Mouse (Mus musculus): ENCODE measurements around the gene Stx19.

Gene Stx19

GRCm38 (mm10) chr16:62852464-62853252, 38.2 kb downstream of the Stx19 start:
- no peak for DNase-seq (ENCODE audit: low spot score)

DNA sequence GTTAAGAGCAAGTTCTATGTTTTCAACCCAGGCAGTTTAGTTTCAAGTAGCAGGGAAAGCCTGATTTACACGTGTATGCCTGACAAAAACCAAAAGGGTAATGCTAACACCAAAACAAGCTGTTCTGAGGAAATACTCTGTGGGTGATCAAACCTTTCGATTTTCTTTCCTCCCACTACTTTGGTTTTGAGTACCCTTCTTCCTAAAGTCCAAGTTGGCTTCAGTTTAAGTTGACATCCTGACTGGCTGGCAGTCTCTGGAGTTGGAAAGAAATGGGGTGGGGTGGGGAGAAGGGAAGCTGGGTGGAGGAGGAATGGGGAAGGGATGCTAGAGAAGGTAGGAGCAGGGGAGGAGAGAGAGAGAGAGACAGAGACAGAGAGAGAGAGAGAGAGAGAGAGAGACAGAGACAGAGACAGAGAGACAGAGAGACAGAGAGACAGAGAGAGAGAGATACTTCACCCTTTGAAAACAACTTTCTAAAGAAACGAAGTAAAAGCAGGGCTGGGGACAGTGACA, 39.2 kb downstream of the Stx19 start:
- DNase-seq (ENCODE audit: low spot score): no peak

- DNase-seq (ENCODE audit: low spot score): peak; percentile 72
Measured at GRCm38 (mm10) chr16:62854191-62855068, 40.0 kb downstream of the Stx19 start, which contains the start of gene Pros1. Gene Pros1 (plus strand): TSS chr16:62854307.

DNA sequence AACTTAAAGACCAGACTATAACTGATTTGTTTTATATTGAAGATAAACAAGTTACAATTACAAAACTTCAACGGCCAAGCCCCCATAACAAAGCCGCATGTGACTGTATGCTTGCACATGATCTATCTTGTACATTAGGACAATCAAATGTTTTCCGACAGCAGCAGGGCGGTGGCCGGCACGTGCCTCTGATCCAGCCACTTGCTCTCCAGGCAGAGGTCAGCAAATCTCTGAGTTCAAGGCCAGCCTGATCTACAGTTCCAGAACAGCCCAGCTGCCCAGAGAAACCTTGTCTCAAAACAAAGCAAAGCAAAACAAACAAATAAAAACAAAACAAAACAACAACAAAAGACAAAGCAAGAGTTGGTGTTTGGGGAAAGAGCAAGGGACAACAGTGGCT, 40.9 kb downstream of the Stx19 start:
- DNase-seq (ENCODE audit: low spot score): no peak

DNA sequence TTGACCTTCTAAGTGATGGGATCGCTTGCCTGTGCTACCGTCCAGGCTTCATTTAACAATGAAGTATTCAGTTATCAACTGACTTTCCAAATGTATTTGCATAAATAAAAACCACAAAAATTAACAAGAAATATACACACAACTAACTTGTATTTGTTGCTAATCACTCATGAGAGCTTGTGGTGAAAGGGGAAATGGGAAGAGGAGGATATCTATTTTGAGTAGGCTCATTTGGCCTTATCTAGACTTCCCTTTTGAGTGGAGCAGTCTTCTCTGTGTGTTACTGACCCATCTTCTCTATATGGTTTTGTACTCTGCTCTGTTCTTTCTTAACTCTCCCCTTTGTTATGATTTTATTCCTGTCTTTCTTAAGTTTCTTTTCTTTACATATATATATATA, 41.8 kb downstream of the Stx19 start:
- no peak for DNase-seq (ENCODE audit: low spot score)

- DNase-seq (ENCODE audit: low spot score): no peak
Measured at GRCm38 (mm10) chr16:62857498-62857897, 43.0 kb downstream of the Stx19 start.

GRCm38 (mm10) chr16:62858018-62858417, 43.5 kb downstream of the Stx19 start:
- no peak for DNase-seq (ENCODE audit: low spot score)

DNA sequence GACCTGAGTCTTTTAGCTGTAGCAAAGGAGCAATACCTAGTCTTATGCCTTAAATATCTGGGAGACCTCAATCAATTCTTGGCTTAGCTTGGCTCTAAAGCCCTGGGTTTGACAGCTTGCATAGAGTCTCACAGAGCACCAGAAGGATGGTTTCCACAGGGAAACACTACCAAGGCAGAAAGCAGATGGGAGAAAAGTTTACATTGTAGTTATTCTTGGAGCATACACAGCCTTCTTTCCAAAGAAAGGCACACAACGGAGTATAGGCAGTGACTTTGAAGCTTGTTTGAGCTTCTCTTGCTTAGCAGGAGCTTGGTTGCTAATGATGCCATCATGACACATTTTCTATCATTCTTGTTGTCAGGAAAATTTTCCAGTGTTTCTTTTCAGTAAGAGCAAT, 45.7 kb downstream of the Stx19 start:
- DNase-seq (ENCODE audit: low spot score): no peak

GRCm38 (mm10) chr16:62861455-62861854, 47.0 kb downstream of the Stx19 start:
- no peak for DNase-seq (ENCODE audit: low spot score)

GRCm38 (mm10) chr16:62872688-62873117, 58.2 kb downstream of the Stx19 start:
- DNase-seq (ENCODE audit: low spot score): peak; percentile 18

- DNase-seq (ENCODE audit: low spot score): no peak
Measured at GRCm38 (mm10) chr16:62873180-62873579, 58.7 kb downstream of the Stx19 start.
